Mouse (Mus musculus) heart, adult 2 months (tissue): ENCODE measurements around the gene Hoxc8. TPM values are rescaled to one million over a fixed set of nuclear protein-coding genes. Genes with fewer than 3 reads are reported as not detected.

Source experiments
- DNase-seq, 2 experiments: peaks; one replicate each; pipeline ENCODE4 v3.0.0; 2021
- H3K27ac ChIP-seq: fragments of 200-600 bp; 2 replicates; pipeline ENCODE4 v1.8.1; 2022
- H3K27me3 ChIP-seq: fragments of 200-500 bp; 2 replicates; pipeline ENCODE4 v1.6.1; 2012; ENCODE audit warnings: mild to moderate bottlenecking, low read length, inconsistent platforms, mixed read lengths; ENCODE audit not compliant: control insufficient read depth, insufficient read depth
- H3K36me3 ChIP-seq: fragments of 200-500 bp; 2 replicates; pipeline ENCODE4 v1.6.1; 2012; ENCODE audit warnings: low read length, inconsistent platforms; ENCODE audit not compliant: control insufficient read depth, insufficient read depth
- H3K4me1 ChIP-seq: fragments of 200-500 bp; 2 replicates; pipeline ENCODE4 v1.6.1; 2011; ENCODE audit warnings: low read length; ENCODE audit not compliant: control insufficient read depth, insufficient read depth
- H3K4me3 ChIP-seq: fragments of 200-600 bp; 2 replicates; pipeline ENCODE4 v1.8.1; 2022
- H3K79me2 ChIP-seq: fragments of 200-500 bp; replicated peaks from 2 replicates; pipeline ENCODE4 v1.6.1; 2012; ENCODE audit warnings: mild to moderate bottlenecking, inconsistent platforms, low read length, moderate library complexity, mixed read lengths; ENCODE audit not compliant: control insufficient read depth, insufficient read depth
- H3K9ac ChIP-seq: fragments of 200-500 bp; 2 replicates; pipeline ENCODE4 v1.6.1; 2012; ENCODE audit warnings: low read depth, mild to moderate bottlenecking, control low read depth, inconsistent platforms, low read length, mixed read lengths
- CTCF ChIP-seq: fragments of 200-600 bp; IDR thresholded peaks from 2 replicates; pipeline ENCODE4 v1.8.1; 2022; ENCODE audit warnings: antibody characterized with exemption, mild to moderate bottlenecking, moderate library complexity
- EP300 ChIP-seq: fragments of 200-500 bp; IDR thresholded peaks from 2 replicates; pipeline ENCODE4 v1.6.1; 2011; ENCODE audit warnings: low read depth, low read length, control low read depth; ENCODE audit not compliant: insufficient read depth
- POLR2A ChIP-seq: fragments of 200-500 bp; IDR thresholded peaks from 2 replicates; pipeline ENCODE4 v1.6.1; 2011; ENCODE audit warnings: mild to moderate bottlenecking, low read depth, low read length, control low read depth; ENCODE audit not compliant: insufficient read depth
- WGBS: fragments of 180-500 bp; shearing (Covaris S2); methylation state at CpG from one replicate; pipeline ENCODE4 v1.1.7; 2018; 5-methylcytosine and 5-hydroxymethylcytosine counted together
- intact Hi-C: fragments of 180-260 bp; cut with DNase I; formaldehyde crosslinking; loops from one replicate; pipeline ENCODE4 v1.15.1; 2025
- polyA plus RNA-seq: library from polyadenylated mRNA; depleted of rRNA; stranded (reverse); fragments of >200 nt; gene quantifications from 2 replicates; pipeline ENCODE4 v1.2.3, GENCODE M21; 2012
- total RNA-seq, 2 experiments: library from RNA; stranded (reverse); gene quantifications; 2 replicates each; pipeline ENCODE4 v1.2.3; 2021

The Hoxc8 gene
- total and polyA plus RNA-seq, 3 experiments: not detected

DNA sequence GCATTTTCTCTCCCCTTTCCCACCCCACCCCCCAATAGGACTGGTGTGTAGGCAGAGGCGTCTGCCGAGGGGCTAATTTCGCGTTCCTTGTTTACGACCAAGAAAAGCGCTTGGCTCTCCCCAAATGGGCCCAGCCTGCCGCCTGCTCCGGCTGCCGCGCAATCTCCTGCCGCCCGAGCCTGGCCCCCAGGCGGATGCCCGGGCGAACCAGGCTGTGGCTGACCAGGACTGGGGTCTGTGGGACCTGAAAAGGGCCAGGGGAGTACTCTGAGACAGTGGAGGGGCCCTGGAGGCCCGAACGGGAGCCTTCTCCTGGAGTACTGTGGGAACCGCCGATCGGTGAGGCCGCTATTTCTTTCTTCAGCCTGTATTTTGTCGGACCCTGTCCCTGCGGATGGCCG lies 10.1 kb downstream of the Hoxc8 start:
- H3K27me3 ChIP-seq: peaks cover 26% of the 10 kb centered on the region
- no peaks in the 10 kb centered on the region for H3K79me2 ChIP-seq
- no peak for DNase-seq
- no peaks in the 10 kb centered on the region for H3K36me3 ChIP-seq
- no peak overlapping the region for H3K9ac ChIP-seq
- H3K4me1 ChIP-seq: no peaks in the 10 kb centered on the region
- intact Hi-C loops: no loop called here
- H3K27ac ChIP-seq: no peak overlapping the region
- TF ChIP-seq CTCF (no peak), POLR2A (no peak), EP300 (no peak)
- WGBS: 43% methylated on average over 24 of the region's 24 CpGs
- H3K4me3 ChIP-seq: no peak overlapping the region

DNA sequence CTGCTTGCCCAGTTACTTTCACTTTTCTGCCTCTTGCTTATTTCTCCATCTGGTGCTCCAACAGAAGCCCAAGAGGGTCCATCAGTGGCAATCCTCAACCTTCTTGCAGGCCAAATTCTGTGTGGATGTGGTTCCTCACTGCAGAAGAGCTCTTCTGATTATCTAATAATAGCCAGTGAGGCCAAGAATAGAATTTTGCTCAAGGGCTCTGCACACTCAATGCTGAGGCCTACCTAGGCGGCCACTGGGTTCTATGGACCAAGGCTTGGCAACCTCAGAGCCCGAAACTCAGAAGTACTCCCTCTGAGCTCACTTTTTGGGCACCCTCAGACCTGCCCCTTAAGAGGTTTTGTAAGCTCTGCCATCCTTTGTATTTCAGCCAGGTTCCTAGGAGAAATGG lies 11.0 kb downstream of the Hoxc8 start:
- intact Hi-C loops: no loop called here
- Histone ChIP-seq H3K4me1 (no peaks in the 10 kb centered on the region), H3K27me3 (peaks cover 22% of the 10 kb centered on the region), H3K4me3 (no peak overlapping the region), H3K27ac (no peak overlapping the region), H3K9ac (no peak overlapping the region), H3K36me3 (no peaks in the 10 kb centered on the region), H3K79me2 (no peaks in the 10 kb centered on the region)
- 53% methylated on average over 2 of the region's 2 CpGs for WGBS
- DNase-seq: no peak
- TF ChIP-seq CTCF (no peak), POLR2A (no peak), EP300 (no peak)

DNA sequence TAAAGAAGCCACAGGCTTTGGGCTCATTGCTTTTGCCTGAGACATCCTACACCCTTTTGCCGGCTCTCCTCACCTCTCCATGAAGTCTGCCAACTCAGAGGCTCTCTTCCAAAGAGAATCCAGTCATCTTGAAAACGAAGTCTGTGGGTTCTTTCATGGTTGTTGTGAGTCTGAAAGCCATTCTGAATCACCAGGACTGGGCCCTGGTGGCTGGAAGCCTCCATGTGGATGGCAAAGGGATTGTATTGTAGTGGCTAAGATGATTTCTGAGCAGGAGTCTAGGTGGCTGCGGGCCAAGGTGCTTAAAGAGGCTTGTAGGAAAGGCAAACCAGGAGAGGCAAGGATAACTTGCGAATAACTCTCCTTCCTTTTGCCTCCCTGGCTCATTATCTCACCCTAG lies 11.7 kb downstream of the Hoxc8 start:
- intact Hi-C loops: no loop called here
- no peak overlapping the region for H3K9ac ChIP-seq
- no peak overlapping the region for H3K4me3 ChIP-seq
- DNase-seq: no peak
- no peaks in the 10 kb centered on the region for H3K4me1 ChIP-seq
- H3K27ac ChIP-seq: no peak overlapping the region
- H3K79me2 ChIP-seq: no peaks in the 10 kb centered on the region
- peaks cover 21% of the 10 kb centered on the region for H3K27me3 ChIP-seq
- TF ChIP-seq POLR2A: no peak
- no peak for TF ChIP-seq CTCF
- no peak for TF ChIP-seq EP300
- H3K36me3 ChIP-seq: no peaks in the 10 kb centered on the region
- 43% methylated on average over 4 of the region's 4 CpGs for WGBS

DNA sequence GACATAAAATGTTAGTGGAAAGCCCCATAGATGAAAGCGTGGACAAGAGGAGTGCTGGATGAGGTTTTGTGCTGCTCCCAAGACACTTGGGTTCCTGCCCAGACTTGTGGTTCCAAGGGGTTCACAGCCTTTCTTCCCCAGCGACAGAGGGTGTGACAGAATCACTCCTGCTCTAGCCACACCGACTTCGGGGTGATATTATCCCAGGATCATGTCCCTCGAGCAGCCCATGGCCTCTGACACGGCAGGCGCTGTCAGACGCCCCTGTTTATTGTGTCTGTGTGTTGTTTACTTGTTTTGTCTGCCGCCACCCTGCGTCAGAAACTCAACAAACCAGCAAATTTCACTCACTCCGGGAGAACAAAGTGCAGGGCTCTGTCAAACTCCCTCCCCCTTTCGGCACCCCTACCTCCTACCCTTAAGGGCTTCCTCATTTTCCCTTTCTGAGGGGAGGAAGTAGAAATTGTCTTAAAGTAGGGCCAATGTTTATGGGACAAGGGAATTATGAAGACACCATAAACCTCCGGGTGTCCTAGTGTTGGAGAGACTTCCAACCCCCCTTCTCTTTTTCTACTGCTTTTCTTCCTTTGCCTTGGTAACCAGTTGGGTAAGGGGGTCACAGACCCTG lies 12.5 kb downstream of the Hoxc8 start:
- Histone ChIP-seq H3K79me2 (no peaks in the 10 kb centered on the region), H3K27ac (no peak overlapping the region), H3K9ac (no peak overlapping the region), H3K4me3 (no peak overlapping the region), H3K4me1 (no peaks in the 10 kb centered on the region), H3K36me3 (no peaks in the 10 kb centered on the region), H3K27me3 (peaks cover 15% of the 10 kb centered on the region)
- 35% methylated on average over 13 of the region's 13 CpGs for WGBS
- no peak for DNase-seq
- intact Hi-C loops: no loop called here
- TF ChIP-seq CTCF: no peak

DNA sequence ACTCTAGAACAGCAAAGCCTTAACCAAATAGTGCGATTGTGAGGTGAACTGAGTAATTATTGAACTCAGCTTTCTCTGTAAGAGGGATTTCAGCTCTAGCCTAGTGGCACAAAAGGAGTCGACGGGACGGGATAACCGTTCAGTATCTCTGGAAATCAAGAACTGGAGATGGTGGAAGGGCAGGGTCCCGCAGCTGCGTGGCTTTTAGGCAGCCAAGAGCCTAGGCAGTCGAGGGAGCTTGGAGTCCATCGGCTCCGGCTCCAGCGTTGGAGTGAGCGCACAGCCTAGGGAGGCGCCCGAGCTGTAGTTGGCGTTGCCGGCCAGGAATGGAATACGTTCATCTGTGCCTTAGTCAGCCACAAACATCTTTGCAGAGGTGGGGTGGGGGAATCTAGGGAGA lies 14.9 kb downstream of the Hoxc8 start:
- DNase-seq: no peak
- H3K27ac ChIP-seq: no peak overlapping the region
- no peak overlapping the region for H3K4me3 ChIP-seq

DNA sequence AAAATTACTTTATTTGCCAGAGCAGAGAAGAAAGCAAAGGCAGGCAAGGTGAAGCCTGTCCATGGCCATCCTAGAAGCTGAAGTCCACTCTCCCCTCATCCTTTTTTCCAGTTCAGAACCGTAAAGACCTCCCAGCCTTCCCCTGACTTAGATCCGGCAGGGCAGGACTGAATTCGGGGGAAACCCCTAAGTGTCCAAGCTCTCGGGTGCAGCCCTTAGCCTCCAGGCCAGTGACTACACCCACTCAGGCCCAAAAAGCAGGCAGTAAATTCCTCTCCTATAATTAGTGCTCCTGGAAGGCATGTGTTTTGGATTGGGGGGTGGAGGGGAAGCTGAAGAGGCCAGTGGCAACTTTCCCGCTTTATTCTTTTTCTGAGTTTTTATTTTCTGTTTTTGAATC lies 15.4 kb downstream of the Hoxc8 start:
- WGBS: 16% methylated on average over 5 of the region's 5 CpGs
- no peak overlapping the region for H3K9ac ChIP-seq
- TF ChIP-seq POLR2A (no peak), CTCF (no peak), EP300 (no peak)
- no peaks in the 10 kb centered on the region for H3K4me1 ChIP-seq
- DNase-seq: no peak
- intact Hi-C loops: no loop called here
- no peak overlapping the region for H3K27ac ChIP-seq
- H3K36me3 ChIP-seq: no peaks in the 10 kb centered on the region
- H3K79me2 ChIP-seq: no peaks in the 10 kb centered on the region
- H3K27me3 ChIP-seq: peaks cover 19% of the 10 kb centered on the region
- no peak overlapping the region for H3K4me3 ChIP-seq

More for the DNA sequence above, 14.9 kb downstream of the Hoxc8 start:
- intact Hi-C loops: no loop called here
- Histone ChIP-seq H3K36me3 (no peaks in the 10 kb centered on the region), H3K9ac (no peak overlapping the region), H3K27me3 (peaks cover 15% of the 10 kb centered on the region), H3K4me1 (no peaks in the 10 kb centered on the region), H3K79me2 (no peaks in the 10 kb centered on the region)
- WGBS: 10% methylated on average over 17 of the region's 17 CpGs
- TF ChIP-seq EP300: no peak
- no peak for TF ChIP-seq POLR2A
- no peak for TF ChIP-seq CTCF
